Mouse (Mus musculus) testis, adult 2 months (tissue): Measurements from ENCODE around the gene Enpp6.

ENCODE experiments used
- CTCF ChIP-seq: fragments of 200-500 bp; IDR thresholded peaks from 2 replicates; pipeline ENCODE4 v1.5.1; 2012; ENCODE audit warnings: low read depth, mild to moderate bottlenecking, inconsistent platforms, low read length, moderate library complexity; ENCODE audit not compliant: control insufficient read depth, insufficient read depth, insufficient replicate concordance
- POLR2A ChIP-seq: fragments of 200-500 bp; IDR thresholded peaks from 2 replicates; pipeline ENCODE4 v1.6.1; 2012; ENCODE audit warnings: low read depth, mild to moderate bottlenecking, inconsistent platforms, low read length, moderate library complexity; ENCODE audit not compliant: control insufficient read depth

DNA sequence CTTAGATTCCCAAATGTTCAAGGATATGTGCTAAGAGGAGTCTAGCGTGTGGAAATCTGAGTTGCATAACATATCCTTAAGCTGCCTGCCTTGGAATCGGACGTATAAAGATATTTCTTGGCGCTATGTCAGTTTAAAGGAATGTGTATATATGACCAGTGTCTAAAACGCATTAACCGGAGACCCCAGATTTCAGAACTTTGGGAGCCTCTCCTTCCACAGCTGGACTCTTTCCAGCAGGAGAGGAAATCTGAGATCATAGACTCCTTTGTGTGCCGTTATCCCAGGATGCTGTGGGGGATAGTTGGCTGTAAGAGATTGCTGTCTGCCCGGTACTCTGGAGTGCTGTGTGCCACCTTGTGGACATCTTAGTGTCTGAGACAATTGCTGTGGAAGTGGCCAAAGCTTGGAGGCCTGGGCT is 34.5 kb downstream of the Enpp6 start:
- peak; percentile 11; the same call in 1 of the 2 replicates for TF ChIP-seq CTCF
- TF ChIP-seq POLR2A, result no peak
